Mouse (Mus musculus): ENCODE measurements around the gene Trim69. TPM values are rescaled to one million over a fixed set of nuclear protein-coding genes. Genes with fewer than 3 reads are reported as not detected.

The Trim69 gene
- polyA plus RNA-seq (2012; rRNA removed) = 0.10 TPM in 1 of 2 replicates, not detected in the other

GRCm38 (mm10) chr2:122160680-122161079, at the start of gene Trim69:
Gene Trim69 (plus strand): TSS chr2:122160700.
- Histone ChIP-seq H3K36me3 (ENCODE audit: control insufficient read depth, insufficient read depth, low read length) (no peaks in the 10 kb centered on the region), H3K4me3 (ENCODE audit: low read depth, low read length) (no peak within 1 kb of the TSS), H3K27ac (ENCODE audit: insufficient read depth, low read depth, low read length) (no peak within 1 kb of the TSS), H3K27me3 (ENCODE audit: control insufficient read depth, insufficient read depth, low read length) (no peaks in the 10 kb centered on the region), H3K4me1 (ENCODE audit: control insufficient read depth, insufficient read depth, insufficient read length, low read length) (peaks cover 3% of the 10 kb centered on the region; the same call in 1 of the 2 replicates)
- TF ChIP-seq POLR2A (IDR thresholded peaks at IDR 0.05; ENCODE audit: low read depth, low read length) (no peak), CTCF (IDR thresholded peaks at IDR 0.05; ENCODE audit: extremely low read depth, insufficient read length, insufficient replicate concordance, low read depth, low read length) (peak; percentile 86; the same call in 1 of the 2 replicates)
- 39% methylated on average over 2 of the region's 2 CpGs for WGBS

DNA sequence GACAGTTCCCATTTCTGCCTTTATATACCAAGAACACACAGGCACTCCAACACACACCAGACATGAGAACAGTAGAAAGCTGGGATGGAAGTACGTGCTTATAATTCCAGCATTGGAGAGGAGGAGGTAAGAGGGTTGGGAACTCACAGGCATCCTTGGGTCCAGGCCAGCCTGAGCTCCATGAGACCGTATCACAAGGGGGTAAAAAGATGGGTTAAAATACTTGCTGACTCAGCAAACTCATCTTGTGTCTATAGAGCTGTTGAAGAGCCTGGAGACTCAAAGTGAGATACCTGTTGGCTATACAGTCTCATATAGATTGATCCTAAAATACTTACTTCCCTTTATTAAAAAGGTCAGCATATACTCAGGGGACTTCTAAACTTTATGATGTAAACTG, 43.6 kb upstream of the Trim69 start:
- no peak overlapping the region for H3K4me3 ChIP-seq (ENCODE audit: low read depth, low read length)
- peaks cover 13% of the 10 kb centered on the region for H3K36me3 ChIP-seq (ENCODE audit: control insufficient read depth, insufficient read depth, low read length)
- H3K4me1 ChIP-seq (ENCODE audit: control insufficient read depth, insufficient read depth, insufficient read length, low read length) = no peaks in the 10 kb centered on the region
- 90% methylated on average over 2 of the region's 2 CpGs for WGBS
- TF ChIP-seq CTCF (IDR thresholded peaks at IDR 0.05; ENCODE audit: extremely low read depth, insufficient read length, insufficient replicate concordance, low read depth, low read length) (no peak), POLR2A (IDR thresholded peaks at IDR 0.05; ENCODE audit: low read depth, low read length) (no peak)
- no peaks in the 10 kb centered on the region for H3K27me3 ChIP-seq (ENCODE audit: control insufficient read depth, insufficient read depth, low read length)
- H3K27ac ChIP-seq (ENCODE audit: insufficient read depth, low read depth, low read length) = no peak overlapping the region

GRCm38 (mm10) chr2:122117961-122118958, 42.2 kb upstream of the Trim69 start, which contains the start of gene Spg11:
Gene Spg11 (minus strand): TSS chr2:122118386.
- H3K27me3 ChIP-seq (ENCODE audit: control insufficient read depth, insufficient read depth, low read length) = no peaks in the 10 kb centered on the region
- peak within 1 kb of the TSS; percentile 94 for H3K4me3 ChIP-seq (ENCODE audit: low read depth, low read length)
- peak; percentile 100 for TF ChIP-seq POLR2A (IDR thresholded peaks at IDR 0.05; ENCODE audit: low read depth, low read length)
- no peak for TF ChIP-seq CTCF (IDR thresholded peaks at IDR 0.05; ENCODE audit: extremely low read depth, insufficient read length, insufficient replicate concordance, low read depth, low read length)
- no peaks in the 10 kb centered on the region for H3K4me1 ChIP-seq (ENCODE audit: control insufficient read depth, insufficient read depth, insufficient read length, low read length)
- WGBS = under 1% methylated on average over 47 of the region's 47 CpGs
- peaks cover 8% of the 10 kb centered on the region for H3K36me3 ChIP-seq (ENCODE audit: control insufficient read depth, insufficient read depth, low read length)
- peak within 1 kb of the TSS; percentile 76 for H3K27ac ChIP-seq (ENCODE audit: insufficient read depth, low read depth, low read length)

GRCm38 (mm10) chr2:122125680-122126572, 34.6 kb upstream of the Trim69 start:
- Histone ChIP-seq H3K27ac (ENCODE audit: insufficient read depth, low read depth, low read length) (no peak overlapping the region), H3K27me3 (ENCODE audit: control insufficient read depth, insufficient read depth, low read length) (no peaks in the 10 kb centered on the region), H3K36me3 (ENCODE audit: control insufficient read depth, insufficient read depth, low read length) (no peaks in the 10 kb centered on the region), H3K4me3 (ENCODE audit: low read depth, low read length) (no peak overlapping the region), H3K4me1 (ENCODE audit: control insufficient read depth, insufficient read depth, insufficient read length, low read length) (no peaks in the 10 kb centered on the region)
- 43% methylated on average over 12 of the region's 12 CpGs for WGBS
- no peak for TF ChIP-seq POLR2A (IDR thresholded peaks at IDR 0.05; ENCODE audit: low read depth, low read length)
- no peak for TF ChIP-seq CTCF (IDR thresholded peaks at IDR 0.05; ENCODE audit: extremely low read depth, insufficient read length, insufficient replicate concordance, low read depth, low read length)

GRCm38 (mm10) chr2:122126765-122127347, 33.6 kb upstream of the Trim69 start:
- WGBS = 27% methylated on average over 5 of the region's 5 CpGs
- Histone ChIP-seq H3K27me3 (ENCODE audit: control insufficient read depth, insufficient read depth, low read length) (no peaks in the 10 kb centered on the region), H3K4me3 (ENCODE audit: low read depth, low read length) (no peak overlapping the region), H3K4me1 (ENCODE audit: control insufficient read depth, insufficient read depth, insufficient read length, low read length) (no peaks in the 10 kb centered on the region), H3K27ac (ENCODE audit: insufficient read depth, low read depth, low read length) (no peak overlapping the region), H3K36me3 (ENCODE audit: control insufficient read depth, insufficient read depth, low read length) (no peaks in the 10 kb centered on the region)
- no peak for TF ChIP-seq CTCF (IDR thresholded peaks at IDR 0.05; ENCODE audit: extremely low read depth, insufficient read length, insufficient replicate concordance, low read depth, low read length)
- TF ChIP-seq POLR2A (IDR thresholded peaks at IDR 0.05; ENCODE audit: low read depth, low read length) = no peak

DNA sequence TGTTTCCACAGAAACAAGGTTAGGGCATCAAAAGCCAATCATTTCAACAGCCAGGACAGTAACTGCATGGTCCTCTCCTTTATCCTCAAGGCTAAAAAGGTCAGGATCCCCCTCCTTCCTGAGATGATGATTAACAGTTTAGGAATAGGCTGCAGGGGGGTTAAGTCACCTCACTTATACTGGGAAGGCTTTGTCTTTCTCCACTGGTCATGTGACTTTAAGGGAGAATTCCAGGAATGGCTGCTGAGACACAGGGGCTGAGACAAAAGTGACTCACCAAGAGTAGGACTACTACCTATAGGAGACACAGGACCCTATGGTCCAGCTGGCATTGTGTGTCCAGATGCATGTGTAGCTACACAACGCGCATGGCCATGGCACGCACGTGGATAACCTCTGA, 32.9 kb upstream of the Trim69 start:
- TF ChIP-seq POLR2A (IDR thresholded peaks at IDR 0.05; ENCODE audit: low read depth, low read length) (no peak), CTCF (IDR thresholded peaks at IDR 0.05; ENCODE audit: extremely low read depth, insufficient read length, insufficient replicate concordance, low read depth, low read length) (no peak)
- H3K27ac ChIP-seq (ENCODE audit: insufficient read depth, low read depth, low read length) = no peak overlapping the region
- no peak overlapping the region for H3K4me3 ChIP-seq (ENCODE audit: low read depth, low read length)
- H3K4me1 ChIP-seq (ENCODE audit: control insufficient read depth, insufficient read depth, insufficient read length, low read length) = 0 out of 2 replicates have a peak, but pooled peaks cover 2% of the 10 kb centered on the region
- no peaks in the 10 kb centered on the region for H3K36me3 ChIP-seq (ENCODE audit: control insufficient read depth, insufficient read depth, low read length)
- no peaks in the 10 kb centered on the region for H3K27me3 ChIP-seq (ENCODE audit: control insufficient read depth, insufficient read depth, low read length)
- WGBS = 97% methylated on average over 4 of the region's 4 CpGs
